Mouse (Mus musculus): ENCODE measurements around the gene Magi2. TPM values are rescaled to one million over a fixed set of nuclear protein-coding genes. Genes with fewer than 3 reads are reported as not detected.

Magi2 gene
- polyA plus RNA-seq, 1 experiment, result 0.18 TPM

DNA sequence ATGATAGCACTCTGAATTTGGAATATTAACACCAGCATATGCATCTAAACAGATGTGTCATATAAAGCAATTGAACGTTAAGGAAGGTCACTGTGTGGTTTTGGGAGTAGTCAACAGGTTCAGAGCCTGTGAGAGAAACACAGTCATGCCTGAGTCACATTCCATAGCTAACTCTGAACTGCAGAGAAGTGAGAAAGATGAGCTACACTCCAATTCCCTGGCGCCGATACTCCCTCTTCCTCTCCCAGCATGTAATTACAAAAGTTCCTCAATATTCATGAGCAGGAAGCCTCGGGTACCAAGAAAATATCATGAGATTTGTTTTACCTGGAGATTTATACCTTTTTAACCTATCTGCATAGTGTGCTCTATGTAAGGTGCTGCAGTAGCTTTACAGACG lies 380.9 kb downstream of the Magi2 start:
- no peaks in the 10 kb centered on the region for H3K79me3 ChIP-seq (ENCODE audit: low read depth)
- H3K4me3 ChIP-seq (ENCODE audit: insufficient read depth, poor library complexity, severe bottlenecking), result no peak overlapping the region
- H3K79me2 ChIP-seq (ENCODE audit: control insufficient read depth, insufficient read depth), result no peaks in the 10 kb centered on the region
- no peak for TF ChIP-seq MYOG (IDR thresholded peaks at IDR 0.05; ENCODE audit: control insufficient read depth, extremely low read depth, insufficient read length)
- TF ChIP-seq MAX (IDR thresholded peaks at IDR 0.05), result no peak
- TF ChIP-seq CTCF (IDR thresholded peaks at IDR 0.05; ENCODE audit: control insufficient read depth, insufficient read depth, insufficient read length), result no peak
- no peak for TF ChIP-seq MYOD1 (IDR thresholded peaks at IDR 0.05; ENCODE audit: control insufficient read depth, insufficient read length, low read depth)
- no peak for TF ChIP-seq USF1 (IDR thresholded peaks at IDR 0.05; ENCODE audit: low read depth)
- no peak for TF ChIP-seq FOSL1 (IDR thresholded peaks at IDR 0.05; ENCODE audit: insufficient read depth, low read length, poor library complexity, severe bottlenecking)
- no peak for TF ChIP-seq CEBPB (IDR thresholded peaks at IDR 0.05; ENCODE audit: low read depth)
- no peaks in the 10 kb centered on the region for H3K36me3 ChIP-seq (ENCODE audit: control insufficient read depth, insufficient read depth)
- no peak overlapping the region for H3ac ChIP-seq (ENCODE audit: control insufficient read depth, insufficient read length, low read depth)
- H3K27me3 ChIP-seq (ENCODE audit: control insufficient read depth, insufficient read depth, insufficient read length), result no peaks in the 10 kb centered on the region

DNA sequence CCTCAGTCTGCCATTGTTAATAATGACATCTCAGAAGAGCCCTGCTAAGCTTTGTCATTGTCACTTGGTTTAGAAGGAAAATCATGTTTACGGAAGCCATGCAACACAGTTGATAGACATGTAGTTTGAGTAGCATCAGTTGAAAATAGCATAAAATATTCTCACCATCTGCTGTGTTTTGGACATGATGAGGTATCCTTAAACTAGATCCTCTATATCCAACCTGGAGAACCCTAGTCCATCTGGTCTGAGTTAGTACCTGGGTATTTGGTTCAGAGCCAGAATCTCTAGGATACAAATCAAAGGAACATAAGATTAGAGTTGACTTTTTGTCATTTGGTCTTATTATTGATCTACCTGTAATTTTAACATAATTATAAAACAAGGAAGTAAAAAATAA lies 385.0 kb downstream of the Magi2 start:
- no peak for TF ChIP-seq USF1 (IDR thresholded peaks at IDR 0.05; ENCODE audit: low read depth)
- no peak for TF ChIP-seq MYOD1 (IDR thresholded peaks at IDR 0.05; ENCODE audit: control insufficient read depth, insufficient read length, low read depth)
- TF ChIP-seq FOSL1 (IDR thresholded peaks at IDR 0.05; ENCODE audit: insufficient read depth, low read length, poor library complexity, severe bottlenecking), result no peak
- no peak for TF ChIP-seq CTCF (IDR thresholded peaks at IDR 0.05; ENCODE audit: control insufficient read depth, insufficient read depth, insufficient read length)
- no peak for TF ChIP-seq CEBPB (IDR thresholded peaks at IDR 0.05; ENCODE audit: low read depth)
- no peak for TF ChIP-seq MYOG (IDR thresholded peaks at IDR 0.05; ENCODE audit: control insufficient read depth, extremely low read depth, insufficient read length)
- no peak for TF ChIP-seq MAX (IDR thresholded peaks at IDR 0.05)
- no peaks in the 10 kb centered on the region for H3K79me2 ChIP-seq (ENCODE audit: control insufficient read depth, insufficient read depth)
- no peaks in the 10 kb centered on the region for H3K27me3 ChIP-seq (ENCODE audit: control insufficient read depth, insufficient read depth, insufficient read length)
- no peak overlapping the region for H3ac ChIP-seq (ENCODE audit: control insufficient read depth, insufficient read length, low read depth)
- H3K36me3 ChIP-seq (ENCODE audit: control insufficient read depth, insufficient read depth), result no peaks in the 10 kb centered on the region
- H3K79me3 ChIP-seq (ENCODE audit: low read depth), result no peaks in the 10 kb centered on the region
- H3K4me3 ChIP-seq (ENCODE audit: insufficient read depth, poor library complexity, severe bottlenecking), result no peak overlapping the region

DNA sequence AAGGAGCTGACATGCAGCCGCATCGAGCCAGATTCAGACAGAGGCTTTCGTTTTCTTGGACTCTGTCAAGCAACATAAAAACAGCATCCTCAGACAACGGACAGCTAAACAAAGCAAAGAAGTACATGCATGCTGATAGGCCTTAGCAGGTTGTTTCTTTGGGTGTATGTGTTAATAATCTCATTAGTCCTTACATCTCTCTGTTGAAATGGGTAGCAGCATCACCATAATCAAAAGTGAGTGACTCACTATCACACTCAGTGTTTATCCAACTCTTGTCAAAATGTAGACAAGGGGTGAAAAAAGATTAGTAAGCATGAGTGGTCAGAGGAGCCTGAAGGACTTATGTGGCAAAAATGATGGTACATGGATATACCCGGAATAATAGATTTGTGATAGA lies 394.8 kb downstream of the Magi2 start:
- TF ChIP-seq USF1 (IDR thresholded peaks at IDR 0.05; ENCODE audit: low read depth) (no peak), CTCF (IDR thresholded peaks at IDR 0.05; ENCODE audit: control insufficient read depth, insufficient read depth, insufficient read length) (no peak), CEBPB (IDR thresholded peaks at IDR 0.05; ENCODE audit: low read depth) (no peak), MYOD1 (IDR thresholded peaks at IDR 0.05; ENCODE audit: control insufficient read depth, insufficient read length, low read depth) (no peak), FOSL1 (IDR thresholded peaks at IDR 0.05; ENCODE audit: insufficient read depth, low read length, poor library complexity, severe bottlenecking) (no peak), MYOG (IDR thresholded peaks at IDR 0.05; ENCODE audit: control insufficient read depth, extremely low read depth, insufficient read length) (no peak), MAX (IDR thresholded peaks at IDR 0.05) (no peak)
- no peak overlapping the region for H3K4me3 ChIP-seq (ENCODE audit: insufficient read depth, poor library complexity, severe bottlenecking)
- no peak overlapping the region for H3ac ChIP-seq (ENCODE audit: control insufficient read depth, insufficient read length, low read depth)
- no peaks in the 10 kb centered on the region for H3K27me3 ChIP-seq (ENCODE audit: control insufficient read depth, insufficient read depth, insufficient read length)
- no peaks in the 10 kb centered on the region for H3K36me3 ChIP-seq (ENCODE audit: control insufficient read depth, insufficient read depth)
- H3K79me3 ChIP-seq (ENCODE audit: low read depth), result no peaks in the 10 kb centered on the region
- H3K79me2 ChIP-seq (ENCODE audit: control insufficient read depth, insufficient read depth), result no peaks in the 10 kb centered on the region

DNA sequence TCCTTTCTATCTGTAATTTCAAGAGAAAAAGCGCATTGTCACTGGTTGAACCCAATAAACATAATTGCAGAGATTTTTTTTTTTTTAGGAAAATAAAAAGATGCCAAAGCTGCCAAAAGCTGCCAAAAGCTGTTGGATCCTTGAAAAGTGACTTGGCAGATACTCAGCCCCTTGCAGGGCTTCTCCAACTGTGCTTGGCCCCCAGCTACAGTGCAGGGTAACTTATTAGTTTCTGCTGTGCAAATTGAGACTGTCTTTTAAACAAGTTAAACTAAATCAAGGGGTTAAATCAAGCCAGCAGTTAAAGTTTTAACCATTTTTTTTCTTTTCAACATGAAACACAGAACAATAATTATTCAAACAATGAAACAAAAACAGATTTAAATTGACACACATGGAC lies 407.1 kb downstream of the Magi2 start:
- H3K27me3 ChIP-seq (ENCODE audit: control insufficient read depth, insufficient read depth, insufficient read length), result no peaks in the 10 kb centered on the region
- no peaks in the 10 kb centered on the region for H3K36me3 ChIP-seq (ENCODE audit: control insufficient read depth, insufficient read depth)

DNA sequence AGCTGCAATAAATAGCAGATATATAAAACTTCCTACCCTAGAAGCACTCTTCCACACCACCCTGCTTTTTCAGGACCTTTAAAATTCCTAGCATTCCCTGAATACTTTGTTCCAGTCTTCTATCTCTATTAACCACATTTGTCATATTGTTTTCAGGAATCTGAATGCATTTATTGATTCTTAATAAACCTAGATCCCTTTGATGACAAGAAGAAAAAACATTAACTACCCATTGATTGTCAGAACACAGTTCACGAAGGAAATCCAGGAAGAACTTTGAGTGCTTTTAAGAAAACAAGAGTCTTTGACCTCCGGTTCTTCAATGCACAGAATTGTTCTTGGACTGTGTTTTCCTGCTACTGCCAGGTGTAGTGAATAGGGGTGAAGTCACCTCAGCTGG lies 411.0 kb downstream of the Magi2 start:
- no peaks in the 10 kb centered on the region for H3K79me2 ChIP-seq (ENCODE audit: control insufficient read depth, insufficient read depth)
- no peak overlapping the region for H3K4me3 ChIP-seq (ENCODE audit: insufficient read depth, poor library complexity, severe bottlenecking)
- no peaks in the 10 kb centered on the region for H3K27me3 ChIP-seq (ENCODE audit: control insufficient read depth, insufficient read depth, insufficient read length)
- H3K79me3 ChIP-seq (ENCODE audit: low read depth), result no peaks in the 10 kb centered on the region
- H3ac ChIP-seq (ENCODE audit: control insufficient read depth, insufficient read length, low read depth), result no peak overlapping the region
- no peak for TF ChIP-seq MAX (IDR thresholded peaks at IDR 0.05)
- TF ChIP-seq MYOD1 (IDR thresholded peaks at IDR 0.05; ENCODE audit: control insufficient read depth, insufficient read length, low read depth), result no peak
- TF ChIP-seq MYOG (IDR thresholded peaks at IDR 0.05; ENCODE audit: control insufficient read depth, extremely low read depth, insufficient read length), result no peak
- no peak for TF ChIP-seq FOSL1 (IDR thresholded peaks at IDR 0.05; ENCODE audit: insufficient read depth, low read length, poor library complexity, severe bottlenecking)
- no peak for TF ChIP-seq CEBPB (IDR thresholded peaks at IDR 0.05; ENCODE audit: low read depth)
- TF ChIP-seq USF1 (IDR thresholded peaks at IDR 0.05; ENCODE audit: low read depth), result no peak
- TF ChIP-seq CTCF (IDR thresholded peaks at IDR 0.05; ENCODE audit: control insufficient read depth, insufficient read depth, insufficient read length), result no peak
- no peaks in the 10 kb centered on the region for H3K36me3 ChIP-seq (ENCODE audit: control insufficient read depth, insufficient read depth)

More for the DNA sequence above, 407.1 kb downstream of the Magi2 start:
- Histone ChIP-seq H3K79me2 (ENCODE audit: control insufficient read depth, insufficient read depth) (no peaks in the 10 kb centered on the region), H3K79me3 (ENCODE audit: low read depth) (no peaks in the 10 kb centered on the region), H3ac (ENCODE audit: control insufficient read depth, insufficient read length, low read depth) (no peak overlapping the region), H3K4me3 (ENCODE audit: insufficient read depth, poor library complexity, severe bottlenecking) (no peak overlapping the region)
- no peak for TF ChIP-seq MYOD1 (IDR thresholded peaks at IDR 0.05; ENCODE audit: control insufficient read depth, insufficient read length, low read depth)
- TF ChIP-seq CTCF (IDR thresholded peaks at IDR 0.05; ENCODE audit: control insufficient read depth, insufficient read depth, insufficient read length), result no peak
- no peak for TF ChIP-seq FOSL1 (IDR thresholded peaks at IDR 0.05; ENCODE audit: insufficient read depth, low read length, poor library complexity, severe bottlenecking)
- TF ChIP-seq CEBPB (IDR thresholded peaks at IDR 0.05; ENCODE audit: low read depth), result no peak
- TF ChIP-seq MAX (IDR thresholded peaks at IDR 0.05), result no peak
- TF ChIP-seq USF1 (IDR thresholded peaks at IDR 0.05; ENCODE audit: low read depth), result no peak
- no peak for TF ChIP-seq MYOG (IDR thresholded peaks at IDR 0.05; ENCODE audit: control insufficient read depth, extremely low read depth, insufficient read length)

DNA sequence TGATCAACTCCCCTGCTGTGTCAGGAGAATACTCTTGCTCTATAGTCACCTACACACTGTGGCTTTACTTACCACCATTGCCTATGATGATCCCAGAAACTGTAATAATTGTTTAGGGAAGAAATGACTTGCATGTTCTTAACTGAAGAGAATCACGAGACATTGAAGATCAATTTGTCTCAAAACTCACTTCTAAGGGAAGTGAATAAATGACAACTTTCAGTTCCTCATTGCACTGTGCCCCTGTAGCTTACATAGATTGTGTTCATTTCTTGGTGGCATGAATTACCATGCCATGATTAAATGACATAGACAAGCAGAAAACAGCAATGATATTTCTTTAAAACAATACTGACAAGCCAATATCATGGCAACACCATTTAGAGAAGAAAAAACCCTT lies 429.1 kb downstream of the Magi2 start:
- TF ChIP-seq CEBPB (IDR thresholded peaks at IDR 0.05; ENCODE audit: low read depth), result no peak
- no peak for TF ChIP-seq USF1 (IDR thresholded peaks at IDR 0.05; ENCODE audit: low read depth)
- TF ChIP-seq CTCF (IDR thresholded peaks at IDR 0.05; ENCODE audit: control insufficient read depth, insufficient read depth, insufficient read length), result no peak
- TF ChIP-seq FOSL1 (IDR thresholded peaks at IDR 0.05; ENCODE audit: insufficient read depth, low read length, poor library complexity, severe bottlenecking), result no peak
- TF ChIP-seq MYOG (IDR thresholded peaks at IDR 0.05; ENCODE audit: control insufficient read depth, extremely low read depth, insufficient read length), result no peak
- no peak for TF ChIP-seq MAX (IDR thresholded peaks at IDR 0.05)
- TF ChIP-seq MYOD1 (IDR thresholded peaks at IDR 0.05; ENCODE audit: control insufficient read depth, insufficient read length, low read depth), result no peak
- no peaks in the 10 kb centered on the region for H3K36me3 ChIP-seq (ENCODE audit: control insufficient read depth, insufficient read depth)

More for the DNA sequence above, 429.1 kb downstream of the Magi2 start:
- H3ac ChIP-seq (ENCODE audit: control insufficient read depth, insufficient read length, low read depth), result no peak overlapping the region
- H3K79me2 ChIP-seq (ENCODE audit: control insufficient read depth, insufficient read depth), result no peaks in the 10 kb centered on the region
- H3K79me3 ChIP-seq (ENCODE audit: low read depth), result no peaks in the 10 kb centered on the region
- no peaks in the 10 kb centered on the region for H3K27me3 ChIP-seq (ENCODE audit: control insufficient read depth, insufficient read depth, insufficient read length)
- no peak overlapping the region for H3K4me3 ChIP-seq (ENCODE audit: insufficient read depth, poor library complexity, severe bottlenecking)

Measured in C2C12 (cell line).